In the genomic region with DNA sequence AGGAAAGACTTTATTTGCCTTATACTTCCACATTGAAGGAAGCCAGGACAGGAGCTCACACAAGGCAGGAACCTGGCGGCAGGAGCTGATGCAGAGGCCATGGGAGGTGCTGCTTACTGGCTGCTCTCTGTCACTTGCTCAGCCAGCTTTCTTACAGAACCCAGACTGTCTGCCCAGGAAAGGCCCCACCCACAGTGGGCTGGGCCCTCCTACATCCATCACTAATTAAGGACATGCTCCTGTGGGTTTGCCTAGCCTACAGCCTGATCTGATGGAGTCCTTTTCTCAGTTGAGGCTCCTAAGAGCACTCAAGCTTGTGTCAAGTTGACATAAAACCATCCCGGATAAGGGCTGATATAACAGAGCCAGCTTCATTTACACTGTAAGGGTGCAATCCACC, we compare ENCODE assay signal across 11 mouse cellular contexts.
DNase-seq lines count a peak whose midpoint lies in the region; ATAC-seq lines count a peak whose summit lies in the region.
"Had no signal": no experiment of that assay in that cellular context is flagged by ENCODE, and none has a peak within 500 bp of the region (broad histone marks: within the 10 kb centered on the region; RNA-seq: fewer than 3 reads in every experiment).

No protein-coding gene starts in this region.

- no peak for DNase-seq in hindbrain, embryonic 10.5 days (ENCODE audit: low spot score)
- DNase-seq in hindbrain, embryonic 14.5 days (ENCODE audit: low spot score), result no peak
- DNase-seq in midbrain, embryonic 14.5 days, result no peak
- DNase-seq in adrenal gland, adult 18-20 months (ENCODE audit: low spot score in 2 of 2), result no peak
- no peak for DNase-seq in spleen, postnatal 14 days (ENCODE audit: low spot score in 2 of 2)
- DNase-seq: gastrocnemius, postnatal 14 days; thymus, postnatal 25 days had no signal

- ATAC-seq in hindbrain, embryonic 14.5 days (ENCODE audit: low FRiP score), result no peak
- no peak for ATAC-seq in midbrain, embryonic 13.5 days
- ATAC-seq in midbrain, embryonic 14.5 days (ENCODE audit: low FRiP score, low TSS enrichment), result no peak
- no peak for ATAC-seq in embryonic facial prominence, embryonic 12.5 days (ENCODE audit: insufficient number of reproducible peaks, insufficient read depth, low FRiP score, low TSS enrichment)
- no peak for ATAC-seq in limb, embryonic 15.5 days (ENCODE audit: insufficient number of reproducible peaks, low FRiP score, low TSS enrichment, low read depth)
- ATAC-seq: liver, embryonic 12.5 days had no signal

- H3K27ac ChIP-seq in hindbrain, embryonic 10.5 days, result peak overlapping the region; percentile 62; the same call in 1 of the 2 replicates
- H3K27ac ChIP-seq in hindbrain, embryonic 14.5 days, result no peak overlapping the region; the same call in 1 of the 2 replicates
- peak overlapping the region; percentile 7; the same call in 1 of the 2 replicates for H3K27ac ChIP-seq in midbrain, embryonic 13.5 days
- no peak overlapping the region for H3K27ac ChIP-seq in midbrain, embryonic 14.5 days (replicated peaks; ENCODE audit: low read depth, low read length)
- H3K27ac ChIP-seq in embryonic facial prominence, embryonic 12.5 days, result peak overlapping the region; percentile 42; the same call in 1 of the 2 replicates
- H3K27ac ChIP-seq in limb, embryonic 15.5 days, result peak overlapping the region; percentile 34; the same call in 1 of the 2 replicates
- H3K27ac ChIP-seq: liver, embryonic 12.5 days had no signal

- H3K4me1 ChIP-seq in hindbrain, embryonic 10.5 days (replicated peaks), result peaks cover 67% of the 10 kb centered on the region
- peaks cover 25% of the 10 kb centered on the region for H3K4me1 ChIP-seq in hindbrain, embryonic 14.5 days (replicated peaks; ENCODE audit: control insufficient read depth, insufficient read depth, low read length)
- H3K4me1 ChIP-seq in midbrain, embryonic 13.5 days (replicated peaks), result peaks cover 54% of the 10 kb centered on the region
- peaks cover 30% of the 10 kb centered on the region for H3K4me1 ChIP-seq in midbrain, embryonic 14.5 days (ENCODE audit: control insufficient read depth, insufficient read depth, low read length)
- peaks cover 54% of the 10 kb centered on the region for H3K4me1 ChIP-seq in embryonic facial prominence, embryonic 12.5 days
- H3K4me1 ChIP-seq in limb, embryonic 15.5 days, result peaks cover 50% of the 10 kb centered on the region

- 0 out of 2 replicates have a peak, but pooled peaks cover 14% of the 10 kb centered on the region for H3K27me3 ChIP-seq in hindbrain, embryonic 10.5 days (ENCODE audit: insufficient read depth, poor library complexity, severe bottlenecking)
- no peaks in the 10 kb centered on the region for H3K27me3 ChIP-seq in hindbrain, embryonic 14.5 days (ENCODE audit: control insufficient read depth, insufficient read depth, low read length)
- 0 out of 2 replicates have a peak, but pooled peaks cover 2% of the 10 kb centered on the region for H3K27me3 ChIP-seq in midbrain, embryonic 13.5 days
- no peaks in the 10 kb centered on the region for H3K27me3 ChIP-seq in midbrain, embryonic 14.5 days (ENCODE audit: control insufficient read depth, insufficient read depth, low read length)
- no peaks in the 10 kb centered on the region for H3K27me3 ChIP-seq in embryonic facial prominence, embryonic 12.5 days
- H3K27me3 ChIP-seq in limb, embryonic 15.5 days, result no peaks in the 10 kb centered on the region
- H3K27me3 ChIP-seq: liver, embryonic 12.5 days had no signal

- no peak overlapping the region for H3K4me3 ChIP-seq in hindbrain, embryonic 10.5 days
- no peak overlapping the region for H3K4me3 ChIP-seq in hindbrain, embryonic 14.5 days (replicated peaks; ENCODE audit: low read length)
- H3K4me3 ChIP-seq in midbrain, embryonic 13.5 days (replicated peaks), result no peak overlapping the region
- no peak overlapping the region for H3K4me3 ChIP-seq in midbrain, embryonic 14.5 days (replicated peaks; ENCODE audit: low read depth, low read length)
- H3K4me3 ChIP-seq in embryonic facial prominence, embryonic 12.5 days, result no peak overlapping the region
- H3K4me3 ChIP-seq in limb, embryonic 15.5 days, result no peak overlapping the region
- H3K4me3 ChIP-seq: liver, embryonic 12.5 days had no signal

- H3K36me3 ChIP-seq in hindbrain, embryonic 10.5 days, result peaks cover 13% of the 10 kb centered on the region
- peaks cover 2% of the 10 kb centered on the region; the same call in 1 of the 2 replicates for H3K36me3 ChIP-seq in hindbrain, embryonic 14.5 days (replicated peaks; ENCODE audit: control insufficient read depth, insufficient read depth)
- H3K36me3 ChIP-seq in midbrain, embryonic 13.5 days, result 0 out of 2 replicates have a peak, but pooled peaks cover 4% of the 10 kb centered on the region
- peaks cover 12% of the 10 kb centered on the region; the same call in 1 of the 2 replicates for H3K36me3 ChIP-seq in midbrain, embryonic 14.5 days (ENCODE audit: control insufficient read depth, insufficient read depth, low read length)
- peaks cover 14% of the 10 kb centered on the region for H3K36me3 ChIP-seq in embryonic facial prominence, embryonic 12.5 days
- peaks cover 11% of the 10 kb centered on the region for H3K36me3 ChIP-seq in limb, embryonic 15.5 days

- H3K9me3 ChIP-seq in hindbrain, embryonic 10.5 days, result no peaks in the 10 kb centered on the region
- H3K9me3 ChIP-seq in hindbrain, embryonic 14.5 days (ENCODE audit: control insufficient read depth, low read length), result no peaks in the 10 kb centered on the region
- H3K9me3 ChIP-seq in midbrain, embryonic 13.5 days, result no peaks in the 10 kb centered on the region
- H3K9me3 ChIP-seq in midbrain, embryonic 14.5 days (ENCODE audit: control insufficient read depth, low read length), result no peaks in the 10 kb centered on the region
- no peaks in the 10 kb centered on the region for H3K9me3 ChIP-seq in embryonic facial prominence, embryonic 12.5 days
- H3K9me3 ChIP-seq in limb, embryonic 15.5 days, result no peaks in the 10 kb centered on the region
- H3K9me3 ChIP-seq: liver, embryonic 12.5 days had no signal

- no peak overlapping the region for H3K9ac ChIP-seq in hindbrain, embryonic 14.5 days
- H3K9ac ChIP-seq in midbrain, embryonic 13.5 days (replicated peaks), result no peak overlapping the region
- no peak overlapping the region for H3K9ac ChIP-seq in midbrain, embryonic 14.5 days (replicated peaks; ENCODE audit: low read length)
- H3K9ac ChIP-seq in embryonic facial prominence, embryonic 12.5 days, result no peak overlapping the region
- no peak overlapping the region for H3K9ac ChIP-seq in limb, embryonic 15.5 days
- H3K9ac ChIP-seq: liver, embryonic 12.5 days had no signal

- WGBS in hindbrain, embryonic 10.5 days, result 56% methylated on average over 2 of the region's 2 CpGs
- WGBS in hindbrain, embryonic 14.5 days, result 42% methylated on average over 2 of the region's 2 CpGs
- WGBS in midbrain, embryonic 13.5 days, result 61% methylated on average over 2 of the region's 2 CpGs
- 64% methylated on average over 2 of the region's 2 CpGs for WGBS in midbrain, embryonic 14.5 days
- WGBS in embryonic facial prominence, embryonic 12.5 days, result 45% methylated on average over 2 of the region's 2 CpGs
- 37% methylated on average over 2 of the region's 2 CpGs for WGBS in limb, embryonic 15.5 days

- no peak overlapping the region for H3K4me2 ChIP-seq in hindbrain, embryonic 14.5 days (replicated peaks)
- no peak overlapping the region for H3K4me2 ChIP-seq in midbrain, embryonic 13.5 days (replicated peaks)
- H3K4me2 ChIP-seq in midbrain, embryonic 14.5 days (ENCODE audit: low read length), result no peak overlapping the region
- H3K4me2 ChIP-seq in embryonic facial prominence, embryonic 12.5 days (replicated peaks), result no peak overlapping the region
- H3K4me2 ChIP-seq in limb, embryonic 15.5 days, result no peak overlapping the region
- H3K4me2 ChIP-seq: liver, embryonic 12.5 days had no signal

Comparison
In these comparisons a context has a peak if more than half of its experiments do, and no peak if none do; other contexts are left out.
1. H3K27ac ChIP-seq: peak in hindbrain, embryonic 10.5 days (single experiment), midbrain, embryonic 13.5 days (single experiment), embryonic facial prominence, embryonic 12.5 days (single experiment) and limb, embryonic 15.5 days (single experiment); none in hindbrain, embryonic 14.5 days (single experiment) and midbrain, embryonic 14.5 days (single experiment).